Mouse (Mus musculus) ES-CJ7 (cell line): Measurements from ENCODE around the gene Larp1b.
A peak's percentile ranks its signal among the peaks of the same experiment; 100 is the strongest.

Experiments
- DNase-seq: peaks from one replicate; pipeline ENCODE4 v3.0.0; 2011; ENCODE audit warnings: low read depth, low spot score

The Larp1b gene

GRCm38 (mm10) chr3:41082520-41082884 lies 132.9 kb downstream of the Larp1b start:
- DNase-seq = peak; percentile 10

DNA sequence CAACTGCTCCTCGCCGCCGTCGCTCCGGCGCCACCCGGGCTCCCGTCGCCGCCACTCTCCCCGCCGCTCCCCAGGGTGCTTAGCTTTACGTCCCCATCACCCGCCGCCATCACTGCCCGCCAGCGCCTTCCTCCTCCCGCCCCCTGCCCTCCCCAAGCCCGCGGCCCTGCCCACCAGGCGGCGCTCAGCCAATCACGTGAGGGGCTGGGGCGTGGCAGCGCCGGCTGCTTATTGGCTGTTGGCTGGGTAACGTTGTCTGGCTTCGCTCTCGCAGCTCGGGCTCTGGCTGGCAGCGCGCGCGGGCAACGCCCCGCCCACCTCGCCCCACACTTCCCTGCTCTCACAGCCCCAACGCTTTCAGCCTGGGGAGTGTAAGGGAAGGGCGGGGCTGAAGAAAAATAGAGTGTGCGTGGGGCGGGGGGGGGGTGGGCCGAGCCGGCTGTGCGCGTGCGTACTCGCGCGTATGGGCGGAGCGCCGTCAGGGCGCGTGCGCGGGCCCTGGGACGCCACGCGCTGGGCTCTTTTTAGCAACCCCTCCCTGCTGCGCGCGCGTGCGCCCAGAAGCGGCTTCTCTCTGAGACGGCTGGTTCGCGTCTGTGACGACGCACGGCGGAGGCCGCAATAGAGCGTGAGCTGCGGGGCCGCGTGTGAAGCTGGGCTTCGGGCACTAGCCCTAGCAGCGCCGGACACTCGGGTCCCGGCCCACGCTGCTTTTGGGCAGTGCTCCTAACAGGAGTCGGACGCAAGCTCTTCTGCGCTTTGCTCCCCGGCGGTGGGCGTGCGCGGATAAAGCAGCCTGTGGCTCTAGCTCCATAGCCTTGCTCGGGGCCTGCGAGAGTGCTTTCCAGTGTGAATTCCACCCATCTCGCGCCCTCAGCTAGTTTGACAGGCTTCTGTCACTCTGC lies 133.5 kb downstream of the Larp1b start, which contains the start of gene Pgrmc2:
TSS of gene Pgrmc2 (minus strand) at position 162 of the 905 bp plus-strand sequence.
- peak; percentile 98 for DNase-seq

DNA sequence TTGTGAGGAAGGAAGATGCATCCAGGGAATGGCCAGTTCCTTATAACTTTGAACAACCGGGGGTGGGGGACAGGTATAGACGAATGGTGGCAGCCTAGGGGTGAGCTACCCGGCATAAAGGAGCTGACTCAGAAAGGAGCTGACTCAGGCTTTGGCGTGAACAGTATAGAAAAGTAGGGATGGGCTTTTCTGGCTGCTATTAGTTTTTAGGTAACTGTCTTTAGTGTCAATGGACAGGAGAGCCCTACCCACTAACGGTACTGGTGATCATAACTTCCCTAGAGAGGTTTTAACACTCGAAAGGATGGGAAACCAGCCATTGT lies 134.1 kb downstream of the Larp1b start:
- no peak for DNase-seq

GRCm38 (mm10) chr3:41084421-41084820 lies 134.8 kb downstream of the Larp1b start:
- no peak for DNase-seq

GRCm38 (mm10) chr3:41087071-41087470 lies 137.4 kb downstream of the Larp1b start:
- DNase-seq = no peak
